Mouse (Mus musculus) hindbrain, embryonic 13.5 days (tissue): ENCODE data around the gene Snrpc. TPM values are rescaled to one million over a fixed set of nuclear protein-coding genes. Genes with fewer than 3 reads are reported as not detected.
"Not testable (repeated sequence)": the region's sequence is repeated elsewhere in the genome, so short reads cannot be mapped to it uniquely, and the experiment has no call there.

Source experiments
- ATAC-seq: fragments of 200-750 bp; cut with Nextera tagmentation; 2 replicates; pipeline ENCODE4 v1.8.0; 2017; ENCODE audit warnings: moderate TSS enrichment; ENCODE audit not compliant: low FRiP score
- H3K27ac ChIP-seq: fragments of 300-500 bp; sonication (generic); 2 replicates; pipeline ENCODE4 v1.5.1; 2015; ENCODE audit warnings: inconsistent platforms, mild to moderate bottlenecking, moderate library complexity
- H3K27me3 ChIP-seq: fragments of 300-500 bp; sonication (generic); 2 replicates; pipeline ENCODE4 v1.6.1; 2015; ENCODE audit warnings: mild to moderate bottlenecking, inconsistent platforms
- H3K36me3 ChIP-seq: fragments of 300-500 bp; sonication (generic); 2 replicates; pipeline ENCODE4 v1.6.1; 2015; ENCODE audit warnings: mild to moderate bottlenecking, inconsistent platforms
- H3K4me1 ChIP-seq: fragments of 300-500 bp; sonication (generic); replicated peaks from 2 replicates; pipeline ENCODE4 v1.6.1; 2015; ENCODE audit warnings: inconsistent platforms
- H3K4me2 ChIP-seq: fragments of 300-500 bp; sonication (generic); 2 replicates; pipeline ENCODE4 v1.6.1; 2015; ENCODE audit warnings: inconsistent platforms, mild to moderate bottlenecking, moderate library complexity
- H3K4me3 ChIP-seq: fragments of 300-500 bp; sonication (generic); 2 replicates; pipeline ENCODE4 v1.5.1; 2015; ENCODE audit warnings: mild to moderate bottlenecking, inconsistent platforms
- H3K9ac ChIP-seq: fragments of 300-500 bp; sonication (generic); 2 replicates; pipeline ENCODE4 v1.6.1; 2015; ENCODE audit warnings: mild to moderate bottlenecking, inconsistent platforms
- H3K9me3 ChIP-seq: fragments of 300-500 bp; sonication (generic); 2 replicates; pipeline ENCODE4 v1.6.1; 2016; ENCODE audit warnings: inconsistent platforms
- WGBS: fragments of 180-500 bp; shearing (Covaris S2); methylation state at CpG from one replicate; pipeline ENCODE4 v1.1.7; 2015; 5-methylcytosine and 5-hydroxymethylcytosine counted together
- polyA plus RNA-seq: library from polyadenylated mRNA; unstranded; fragments of >200 nt; fragmentation: Nextera tagmentation; extraction: Ambion mirVana; gene quantifications from 2 replicates; pipeline ENCODE4 v1.2.1, GENCODE M21; 2015

Gene Snrpc
- polyA plus RNA-seq, result 260 and 270 TPM in 2 replicates

DNA sequence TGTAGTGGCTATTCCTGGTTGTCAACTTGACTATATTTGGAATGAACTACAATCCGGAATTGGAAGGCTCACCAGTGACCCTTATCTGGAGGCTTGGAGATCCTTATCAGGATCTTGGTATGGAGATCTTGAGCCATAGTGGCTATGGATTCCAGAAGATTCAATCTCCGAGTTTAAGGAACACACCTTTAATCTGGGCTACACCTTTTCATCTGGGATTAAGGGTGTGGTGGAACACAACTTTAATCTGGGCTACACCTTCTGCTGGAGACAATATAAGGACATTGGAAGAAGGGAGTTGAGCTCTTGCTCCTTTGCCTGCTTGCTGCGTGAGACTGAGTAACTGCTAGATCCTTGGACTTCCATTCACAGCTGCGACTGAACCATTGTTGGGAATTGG, at the start of gene Snrpc:
Gene Snrpc (plus strand): TSS at position 301 of the 400 bp plus-strand sequence.
- H3K4me3 ChIP-seq, H3K9me3 ChIP-seq, ATAC-seq, H3K36me3 ChIP-seq, H3K27ac ChIP-seq, H3K9ac ChIP-seq: not testable (repeated sequence)
- Histone ChIP-seq H3K4me1 (peaks cover 17% of the 10 kb centered on the region), H3K4me2 (peak within 1 kb of the TSS; percentile 82), H3K27me3 (peaks cover 30% of the 10 kb centered on the region)
- WGBS, result 82% methylated on average over 4 of the region's 4 CpGs

GRCm38 (mm10) chr17:27788456-27789172, 49.3 kb upstream of the Snrpc start:
- no peak for ATAC-seq
- peaks cover 4% of the 10 kb centered on the region; the same call in 1 of the 2 replicates for H3K4me1 ChIP-seq
- H3K4me3 ChIP-seq, result no peak overlapping the region
- H3K27me3 ChIP-seq, result no peaks in the 10 kb centered on the region
- peaks cover 40% of the 10 kb centered on the region for H3K36me3 ChIP-seq
- 91% methylated on average over 6 of the region's 6 CpGs for WGBS
- H3K9me3 ChIP-seq, result no peaks in the 10 kb centered on the region
- H3K4me2 ChIP-seq, result no peak overlapping the region
- H3K27ac ChIP-seq, result no peak overlapping the region
- no peak overlapping the region for H3K9ac ChIP-seq

DNA sequence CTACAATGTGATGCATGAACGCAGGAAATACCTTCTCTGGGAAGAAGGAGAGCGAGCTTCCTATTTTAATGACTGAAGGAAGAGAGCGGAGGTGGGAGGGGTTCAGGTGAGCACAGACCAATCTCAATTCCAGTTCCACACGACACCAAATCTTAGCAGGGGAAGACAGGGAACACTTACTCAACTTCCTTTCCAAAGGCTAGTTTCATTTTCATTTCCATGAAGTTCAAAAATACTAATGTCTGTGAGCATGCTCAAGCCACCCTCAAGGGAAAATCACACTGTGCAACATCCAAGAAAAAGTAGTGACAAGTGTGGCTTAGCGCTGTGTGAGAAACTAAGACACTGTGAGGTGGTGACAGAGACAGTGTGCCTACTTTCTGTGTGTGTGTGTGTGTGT, 47.9 kb upstream of the Snrpc start:
- H3K4me2 ChIP-seq, result no peak overlapping the region
- peaks cover 4% of the 10 kb centered on the region; the same call in 1 of the 2 replicates for H3K4me1 ChIP-seq
- WGBS, result 91% methylated on average over 5 of the region's 5 CpGs
- peak overlapping the region; percentile 18; the same call in 1 of the 2 replicates for H3K27ac ChIP-seq
- H3K27me3 ChIP-seq, result no peaks in the 10 kb centered on the region
- no peak overlapping the region for H3K4me3 ChIP-seq
- no peak for ATAC-seq
- peaks cover 26% of the 10 kb centered on the region for H3K36me3 ChIP-seq
- no peak overlapping the region for H3K9ac ChIP-seq
- H3K9me3 ChIP-seq, result no peaks in the 10 kb centered on the region

DNA sequence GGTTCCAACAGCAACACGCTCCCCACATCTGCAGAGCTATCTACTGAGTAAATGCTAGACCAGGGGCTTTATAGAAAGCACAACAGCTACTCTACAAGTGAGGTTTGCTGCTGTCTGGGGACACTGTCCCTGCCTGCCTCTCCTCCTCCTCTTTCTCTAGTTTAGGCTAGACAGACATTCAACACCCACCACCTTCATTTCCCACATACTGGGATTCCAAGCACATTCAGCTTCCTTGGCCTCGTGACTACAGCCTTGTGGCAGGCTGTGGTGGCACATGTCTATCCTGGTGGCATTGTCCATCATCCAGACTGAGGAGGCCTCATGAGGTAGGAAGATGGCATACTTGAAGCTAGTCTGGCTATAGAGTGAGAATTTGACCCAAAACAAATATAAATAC, 47.0 kb upstream of the Snrpc start:
- Histone ChIP-seq H3K9me3 (no peaks in the 10 kb centered on the region), H3K4me1 (peaks cover 8% of the 10 kb centered on the region; the same call in 1 of the 2 replicates), H3K27me3 (no peaks in the 10 kb centered on the region), H3K27ac (no peak overlapping the region), H3K4me3 (no peak overlapping the region), H3K36me3 (peaks cover 18% of the 10 kb centered on the region), H3K9ac (no peak overlapping the region), H3K4me2 (no peak overlapping the region)
- no peak for ATAC-seq
- 87% methylated on average over 2 of the region's 2 CpGs for WGBS

- H3K27ac ChIP-seq, result no peak overlapping the region
- WGBS, result 87% methylated on average over 2 of the region's 2 CpGs
Observed at GRCm38 (mm10) chr17:27791556-27791955, 46.4 kb upstream of the Snrpc start.

DNA sequence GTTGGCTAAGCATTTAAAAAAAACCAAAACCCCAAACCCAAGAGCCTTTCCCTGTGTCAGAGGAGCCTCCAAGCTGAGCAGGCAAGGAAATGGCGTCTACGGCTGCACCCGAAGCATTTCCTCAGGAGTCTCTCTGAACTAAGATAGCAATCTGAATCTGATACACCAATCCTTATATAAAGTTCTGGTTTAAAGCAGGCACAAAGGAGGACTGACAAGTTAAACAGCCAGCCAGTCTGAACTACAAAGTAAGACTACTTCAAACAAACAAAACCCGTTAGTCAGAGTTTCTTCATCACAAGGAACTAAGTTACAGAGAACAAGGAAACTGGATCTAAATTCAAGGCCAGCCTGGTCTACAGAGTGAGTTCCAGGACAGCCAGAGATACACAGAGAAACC, 45.4 kb upstream of the Snrpc start:
- no peaks in the 10 kb centered on the region for H3K27me3 ChIP-seq
- peaks cover 23% of the 10 kb centered on the region for H3K4me1 ChIP-seq
- no peak overlapping the region for H3K4me2 ChIP-seq
- peaks cover 15% of the 10 kb centered on the region for H3K36me3 ChIP-seq
- ATAC-seq, result no peak
- H3K27ac ChIP-seq, result no peak overlapping the region
- no peak overlapping the region for H3K9ac ChIP-seq
- WGBS, result 85% methylated on average over 4 of the region's 4 CpGs
- H3K4me3 ChIP-seq, result no peak overlapping the region
- H3K9me3 ChIP-seq, result no peaks in the 10 kb centered on the region

More at GRCm38 (mm10) chr17:27791556-27791955, 46.4 kb upstream of the Snrpc start:
- Histone ChIP-seq H3K9me3 (no peaks in the 10 kb centered on the region), H3K36me3 (peaks cover 15% of the 10 kb centered on the region), H3K4me2 (no peak overlapping the region), H3K9ac (no peak overlapping the region), H3K27me3 (no peaks in the 10 kb centered on the region), H3K4me3 (no peak overlapping the region), H3K4me1 (peaks cover 14% of the 10 kb centered on the region)
- no peak for ATAC-seq

GRCm38 (mm10) chr17:27793144-27793543, 44.8 kb upstream of the Snrpc start:
- ATAC-seq, result no peak
- no peak overlapping the region for H3K4me3 ChIP-seq

GRCm38 (mm10) chr17:27796780-27797179, 41.2 kb upstream of the Snrpc start:
- Histone ChIP-seq H3K9me3 (no peaks in the 10 kb centered on the region), H3K4me2 (peak overlapping the region; percentile 44), H3K4me3 (no peak overlapping the region), H3K27me3 (no peaks in the 10 kb centered on the region), H3K36me3 (peaks cover 6% of the 10 kb centered on the region; the same call in 1 of the 2 replicates), H3K9ac (peak overlapping the region; percentile 60; the same call in 1 of the 2 replicates), H3K4me1 (peaks cover 48% of the 10 kb centered on the region), H3K27ac (peak overlapping the region; percentile 95)
- peak; percentile 82 for ATAC-seq
- WGBS, result 40% methylated on average over 6 of the region's 6 CpGs

More at GRCm38 (mm10) chr17:27793144-27793543, 44.8 kb upstream of the Snrpc start:
- H3K36me3 ChIP-seq, result peaks cover 15% of the 10 kb centered on the region
- H3K4me1 ChIP-seq, result peaks cover 29% of the 10 kb centered on the region
- no peaks in the 10 kb centered on the region for H3K9me3 ChIP-seq
- H3K4me2 ChIP-seq, result no peak overlapping the region
- H3K27me3 ChIP-seq, result no peaks in the 10 kb centered on the region
- WGBS, result 91% methylated on average over 6 of the region's 6 CpGs
- H3K9ac ChIP-seq, result no peak overlapping the region
- H3K27ac ChIP-seq, result no peak overlapping the region

GRCm38 (mm10) chr17:27797341-27797872, 40.5 kb upstream of the Snrpc start:
- WGBS, result 23% methylated on average over 11 of the region's 11 CpGs

DNA sequence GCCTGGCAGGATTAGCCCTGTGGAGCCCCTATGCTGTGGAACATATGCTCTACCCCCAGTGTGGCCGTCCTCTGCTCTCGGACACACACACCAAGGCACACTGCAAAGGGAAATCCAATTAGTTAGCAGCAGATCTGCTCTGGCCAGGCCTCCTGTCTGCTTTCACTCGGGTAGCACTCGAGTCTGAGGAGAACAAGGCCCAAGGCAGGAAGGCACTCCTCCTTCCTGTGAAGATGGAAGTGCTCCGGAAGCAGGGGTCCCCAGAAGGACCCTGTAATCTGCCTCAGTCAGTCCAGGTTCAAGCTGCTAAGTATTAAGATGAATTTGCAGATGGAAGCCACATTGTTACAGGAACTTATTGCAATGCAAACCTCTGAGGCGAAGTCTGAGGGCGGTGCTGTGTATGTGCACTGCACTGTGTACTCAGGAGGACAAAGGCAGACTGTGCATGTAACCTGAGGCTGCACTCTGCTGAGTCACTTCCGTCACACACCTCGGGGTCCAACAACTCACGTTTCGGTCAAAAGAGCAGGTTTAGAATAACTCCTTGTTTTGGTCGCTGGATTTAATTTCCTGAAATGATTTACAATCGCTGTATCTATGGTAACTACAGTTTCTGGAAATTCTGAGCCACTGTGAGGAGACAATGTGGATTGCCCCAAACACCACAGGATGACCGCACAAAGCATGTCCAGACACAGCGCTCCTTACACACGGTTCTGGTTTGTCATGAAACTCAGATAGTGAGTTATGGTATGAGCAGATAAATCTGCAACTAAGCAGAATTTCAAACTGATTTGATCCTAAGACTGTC, 38.0 kb upstream of the Snrpc start:
- no peaks in the 10 kb centered on the region for H3K36me3 ChIP-seq
- no peak for ATAC-seq
- H3K4me1 ChIP-seq, result peaks cover 51% of the 10 kb centered on the region
- peak overlapping the region; percentile 3; the same call in 1 of the 2 replicates for H3K9ac ChIP-seq
- H3K4me2 ChIP-seq, result no peak overlapping the region
- no peaks in the 10 kb centered on the region for H3K27me3 ChIP-seq
- peak overlapping the region; percentile 58 for H3K27ac ChIP-seq
- no peaks in the 10 kb centered on the region for H3K9me3 ChIP-seq
- WGBS, result 66% methylated on average over 16 of the region's 16 CpGs
- H3K4me3 ChIP-seq, result no peak overlapping the region

More at GRCm38 (mm10) chr17:27797341-27797872, 40.5 kb upstream of the Snrpc start:
- Histone ChIP-seq H3K4me1 (peaks cover 48% of the 10 kb centered on the region), H3K27ac (peak overlapping the region; percentile 95), H3K9ac (peak overlapping the region; percentile 60), H3K4me3 (no peak overlapping the region), H3K9me3 (no peaks in the 10 kb centered on the region), H3K36me3 (peaks cover 6% of the 10 kb centered on the region; the same call in 1 of the 2 replicates), H3K27me3 (no peaks in the 10 kb centered on the region), H3K4me2 (peak overlapping the region; percentile 44)
- 0 out of 2 replicates have a peak, but pooled peaks have one; percentile 34 for ATAC-seq

- no peak overlapping the region for H3K4me3 ChIP-seq
- no peak for ATAC-seq
- WGBS, result 89% methylated on average over 9 of the region's 9 CpGs
- 0 out of 2 replicates have a peak overlapping the region, but pooled peaks have one; percentile 30 for H3K27ac ChIP-seq
- H3K4me1 ChIP-seq, result peaks cover 52% of the 10 kb centered on the region
- H3K27me3 ChIP-seq, result no peaks in the 10 kb centered on the region
- H3K36me3 ChIP-seq, result no peaks in the 10 kb centered on the region
- H3K4me2 ChIP-seq, result no peak overlapping the region
- H3K9me3 ChIP-seq, result no peaks in the 10 kb centered on the region
- H3K9ac ChIP-seq, result no peak overlapping the region
Observed at GRCm38 (mm10) chr17:27800710-27801648, 37.0 kb upstream of the Snrpc start.
